ENCODE assay signal across 8 mouse cellular contexts in genomic region chr12:30584356-30584740, GRCm38 (mm10). TPM values are rescaled to one million over a fixed set of nuclear protein-coding genes. Genes with fewer than 3 reads are reported as not detected.
DNase-seq lines count a peak whose midpoint lies in the region; ATAC-seq lines count a peak whose summit lies in the region.

Gene Tmem18, plus strand, starts transcription at chr12:30584426.

- peak; percentile 93 for DNase-seq in R1 (ENCODE audit: low read depth, low spot score)
- peak; percentile 86 for DNase-seq in cerebellum, postnatal 25 days
- peak; percentile 67 to 79 for DNase-seq in frontal cortex, postnatal 25 days (ENCODE audit: low spot score in 2 of 2)
- peak; percentile 88 for DNase-seq in hindbrain, embryonic 14.5 days (ENCODE audit: low spot score)
- peak; percentile 75 to 84 for DNase-seq in layer of hippocampus, postnatal 36 days
- DNase-seq in lung, postnatal 36 days, result peak; percentile 87
- DNase-seq in retina, postnatal 1 day, result peak; percentile 95
- peak; percentile 75 to 86 for DNase-seq in urinary bladder, adult 18-20 months (ENCODE audit: low spot score in 2 of 2)

- peaks cover 7% of the 10 kb centered on the region; the same call in 1 of the 2 replicates for H3K4me1 ChIP-seq in hindbrain, embryonic 14.5 days (replicated peaks; ENCODE audit: control insufficient read depth, insufficient read depth, low read length)

- H3K9me3 ChIP-seq in hindbrain, embryonic 14.5 days (ENCODE audit: control insufficient read depth, low read length), result no peaks in the 10 kb centered on the region

- H3K27me3 ChIP-seq in hindbrain, embryonic 14.5 days (ENCODE audit: control insufficient read depth, insufficient read depth, low read length), result no peaks in the 10 kb centered on the region

- peak within 1 kb of the TSS; percentile 91 for H3K4me2 ChIP-seq in hindbrain, embryonic 14.5 days (replicated peaks)

- H3K4me3 ChIP-seq in hindbrain, embryonic 14.5 days (replicated peaks; ENCODE audit: low read length), result peak within 1 kb of the TSS; percentile 77

- peak; percentile 95 for ATAC-seq in hindbrain, embryonic 14.5 days (ENCODE audit: low FRiP score)

- WGBS in hindbrain, embryonic 14.5 days, result 2% methylated on average over 35 of the region's 35 CpGs

- H3K27ac ChIP-seq in hindbrain, embryonic 14.5 days, result peak within 1 kb of the TSS; percentile 91

- H3K9ac ChIP-seq in hindbrain, embryonic 14.5 days, result peak within 1 kb of the TSS; percentile 78

- peaks cover 19% of the 10 kb centered on the region for H3K36me3 ChIP-seq in hindbrain, embryonic 14.5 days (replicated peaks; ENCODE audit: control insufficient read depth, insufficient read depth)

RNA-seq across cellular contexts. Expression of gene Tmem18, which starts in this region (rescaled TPM):
- 32.9 and 38.5 TPM in 2 replicates for polyA plus RNA-seq in hindbrain, embryonic 14.5 days (2014; fragmentation: Nextera tagmentation; extraction: Ambion mirVana)
- total RNA-seq in layer of hippocampus, postnatal 36 days (2021), result 10 to 100 TPM; 37.4 to 39.3 TPM

Comparison
In these comparisons a context has a peak if more than half of its experiments do, and no peak if none do; other contexts are left out.
1. Peak in every context shown above with its lines: DNase-seq, ATAC-seq, H3K4me3 ChIP-seq and H3K27ac ChIP-seq.